Mouse (Mus musculus) lung, postnatal 0 days (tissue): ENCODE data around the gene Dcbld2. TPM values are rescaled to one million over a fixed set of nuclear protein-coding genes. Genes with fewer than 3 reads are reported as not detected.
A peak's percentile ranks its signal among the peaks of the same experiment; 100 is the strongest.

Experiments used
- ATAC-seq: fragments of 200-750 bp; cut with Nextera tagmentation; 2 replicates; pipeline ENCODE4 v1.8.0; 2017; ENCODE audit warnings: moderate library complexity
- DNase-seq: peaks from one replicate; pipeline ENCODE4 v3.0.0-alpha.2; 2016; ENCODE audit warnings: low spot score
- H3K27ac ChIP-seq: fragments of 300-500 bp; sonication (generic); 2 replicates; pipeline ENCODE4 v1.5.1; 2014; ENCODE audit warnings: antibody characterized with exemption, mild to moderate bottlenecking, low read length, mixed read lengths
- H3K27me3 ChIP-seq: fragments of 300-500 bp; sonication (generic); replicated peaks from 2 replicates; pipeline ENCODE4 v1.6.1; 2014; ENCODE audit warnings: low read length, mixed read lengths; ENCODE audit not compliant: insufficient read depth
- H3K36me3 ChIP-seq: fragments of 300-500 bp; sonication (generic); 2 replicates; pipeline ENCODE4 v1.6.1; 2014; ENCODE audit warnings: low read length, mixed read lengths; ENCODE audit not compliant: insufficient read depth
- H3K4me1 ChIP-seq: fragments of 300-500 bp; sonication (generic); 2 replicates; pipeline ENCODE4 v1.6.1; 2014; ENCODE audit warnings: antibody characterized with exemption, low read depth, low read length, mixed read lengths; ENCODE audit not compliant: insufficient read depth
- H3K4me2 ChIP-seq: fragments of 300-500 bp; sonication (generic); replicated peaks from 2 replicates; pipeline ENCODE4 v1.6.1; 2014; ENCODE audit warnings: low read depth, mild to moderate bottlenecking, low read length, moderate library complexity, mixed read lengths
- H3K4me3 ChIP-seq: fragments of 300-500 bp; sonication (generic); 2 replicates; pipeline ENCODE4 v1.5.1; 2014; ENCODE audit warnings: low read depth, low read length
- H3K9ac ChIP-seq: fragments of 300-500 bp; sonication (generic); replicated peaks from 2 replicates; pipeline ENCODE4 v1.6.1; 2014; ENCODE audit warnings: low read depth, mild to moderate bottlenecking
- H3K9me3 ChIP-seq: fragments of 300-500 bp; sonication (generic); 2 replicates; pipeline ENCODE4 v1.6.1; 2016; ENCODE audit warnings: low read length, mixed read lengths
- CTCF ChIP-seq: IDR thresholded peaks from 2 replicates; pipeline ENCODE4 v1.5.1; 2016; ENCODE audit warnings: antibody characterized with exemption, mild to moderate bottlenecking
- EP300 ChIP-seq: IDR thresholded peaks from 2 replicates; pipeline ENCODE4 v1.6.1; 2016; ENCODE audit warnings: antibody characterized with exemption, mild to moderate bottlenecking, control low read depth
- WGBS: fragments of 180-500 bp; shearing (Covaris S2); extraction: QIAGEN DNeasy Blood & Tissue Kit; methylation state at CpG from one replicate; pipeline ENCODE4 v1.1.7; 2014; 5-methylcytosine and 5-hydroxymethylcytosine counted together
- polyA plus RNA-seq: library from polyadenylated mRNA; unstranded; fragments of >200 nt; fragmentation: Nextera tagmentation; extraction: Ambion mirVana; gene quantifications from 2 replicates; pipeline ENCODE4 v1.2.1, GENCODE M21; 2015

The Dcbld2 gene
- polyA plus RNA-seq, 1 experiment from 2014 or later = 3.3 TPM

DNA sequence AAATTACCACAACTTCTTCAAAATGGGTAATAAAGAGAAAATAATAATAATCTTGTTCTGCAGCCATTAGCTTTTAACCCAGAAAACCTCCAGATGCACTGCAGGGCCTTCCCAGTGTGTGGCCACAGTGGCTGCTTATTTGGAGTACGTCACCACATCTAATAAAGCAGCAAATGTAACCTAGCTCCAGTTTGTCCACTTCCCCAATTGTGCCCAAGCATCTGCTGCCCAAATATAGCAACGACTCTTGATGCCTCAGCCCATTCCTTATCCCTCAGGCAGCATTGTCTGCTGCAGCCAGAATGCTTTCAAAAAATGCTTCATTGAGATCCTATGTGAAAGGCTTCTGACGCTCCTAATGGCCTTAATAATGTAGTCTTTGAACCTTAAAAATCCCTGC lies 66.6 kb downstream of the Dcbld2 start:
- Histone ChIP-seq H3K9ac (no peak overlapping the region), H3K4me3 (no peak overlapping the region), H3K4me1 (peaks cover 5% of the 10 kb centered on the region; the same call in 1 of the 2 replicates), H3K9me3 (no peaks in the 10 kb centered on the region), H3K36me3 (peaks cover 20% of the 10 kb centered on the region; the same call in 1 of the 2 replicates), H3K27ac (0 out of 2 replicates have a peak overlapping the region, but pooled peaks have one; percentile 4), H3K4me2 (no peak overlapping the region), H3K27me3 (no peaks in the 10 kb centered on the region)
- TF ChIP-seq EP300 (no peak), CTCF (no peak)
- DNase-seq (peak; percentile 19), ATAC-seq (no peak)
- WGBS = 63% methylated on average over 3 of the region's 3 CpGs

DNA sequence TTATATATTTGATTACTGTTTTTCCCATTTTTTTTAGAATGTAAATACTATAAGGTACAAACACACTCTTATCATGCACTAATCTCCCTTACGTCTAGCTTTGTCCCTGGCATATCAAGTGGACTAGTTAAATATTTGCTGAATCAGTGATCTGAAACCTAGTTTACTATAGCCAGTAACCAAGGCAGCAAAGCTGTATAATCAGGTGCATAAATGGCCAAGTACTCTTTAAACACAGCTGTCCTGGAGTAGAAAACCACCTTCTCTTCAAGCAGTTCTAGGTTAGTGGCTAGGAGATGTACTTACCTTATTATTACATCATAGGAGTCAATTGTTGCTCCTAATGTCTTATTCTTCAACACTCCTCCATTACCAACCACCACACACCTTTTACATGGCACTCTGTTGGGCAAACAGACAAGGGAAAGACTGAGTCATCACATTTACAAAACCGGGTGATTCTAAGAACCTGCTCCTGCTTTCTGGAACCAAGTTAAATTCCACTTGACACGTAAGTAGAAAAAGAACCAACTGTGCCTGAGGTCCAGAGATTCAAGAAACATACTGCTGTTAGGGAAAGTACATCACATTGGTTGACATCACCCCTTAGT lies 67.4 kb downstream of the Dcbld2 start:
- DNase-seq (peak; percentile 71), ATAC-seq (peak; percentile 59)
- Histone ChIP-seq H3K27ac (peak overlapping the region; percentile 79), H3K9me3 (no peaks in the 10 kb centered on the region), H3K9ac (no peak overlapping the region), H3K4me1 (peaks cover 5% of the 10 kb centered on the region; the same call in 1 of the 2 replicates), H3K36me3 (peaks cover 20% of the 10 kb centered on the region; the same call in 1 of the 2 replicates), H3K4me3 (no peak overlapping the region), H3K4me2 (no peak overlapping the region), H3K27me3 (no peaks in the 10 kb centered on the region)
- 62% methylated on average over 3 of the region's 3 CpGs for WGBS
- no peak for TF ChIP-seq CTCF
- TF ChIP-seq EP300 = no peak

DNA sequence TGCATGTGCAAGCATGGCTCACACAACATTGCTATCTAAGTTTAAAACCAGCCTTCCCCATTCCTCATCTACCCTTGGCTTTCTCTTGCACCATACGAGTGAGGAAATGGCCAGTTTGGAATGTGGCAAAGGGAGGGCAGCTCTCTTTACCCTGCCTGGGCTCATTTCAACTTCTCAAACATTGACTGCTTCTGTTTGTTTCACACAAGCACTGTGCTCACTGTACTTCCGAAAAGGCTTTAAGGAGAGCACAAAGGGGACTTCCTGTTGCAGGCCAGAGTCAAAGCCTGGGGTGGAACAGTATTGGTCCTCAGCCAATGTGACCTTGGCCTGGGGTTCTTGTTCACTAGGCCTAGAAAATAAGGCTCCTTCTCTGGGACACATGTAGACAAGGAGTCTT lies 68.1 kb downstream of the Dcbld2 start:
- ATAC-seq (peak; percentile 92), DNase-seq (peak; percentile 90)
- Histone ChIP-seq H3K36me3 (peaks cover 20% of the 10 kb centered on the region; the same call in 1 of the 2 replicates), H3K4me3 (no peak overlapping the region), H3K27ac (peak overlapping the region; percentile 79), H3K4me1 (peaks cover 5% of the 10 kb centered on the region; the same call in 1 of the 2 replicates), H3K9ac (no peak overlapping the region), H3K9me3 (no peaks in the 10 kb centered on the region), H3K27me3 (no peaks in the 10 kb centered on the region), H3K4me2 (no peak overlapping the region)
- 7% methylated on average over 2 of the region's 2 CpGs for WGBS
- TF ChIP-seq EP300 (peak; percentile 57), CTCF (no peak)

DNA sequence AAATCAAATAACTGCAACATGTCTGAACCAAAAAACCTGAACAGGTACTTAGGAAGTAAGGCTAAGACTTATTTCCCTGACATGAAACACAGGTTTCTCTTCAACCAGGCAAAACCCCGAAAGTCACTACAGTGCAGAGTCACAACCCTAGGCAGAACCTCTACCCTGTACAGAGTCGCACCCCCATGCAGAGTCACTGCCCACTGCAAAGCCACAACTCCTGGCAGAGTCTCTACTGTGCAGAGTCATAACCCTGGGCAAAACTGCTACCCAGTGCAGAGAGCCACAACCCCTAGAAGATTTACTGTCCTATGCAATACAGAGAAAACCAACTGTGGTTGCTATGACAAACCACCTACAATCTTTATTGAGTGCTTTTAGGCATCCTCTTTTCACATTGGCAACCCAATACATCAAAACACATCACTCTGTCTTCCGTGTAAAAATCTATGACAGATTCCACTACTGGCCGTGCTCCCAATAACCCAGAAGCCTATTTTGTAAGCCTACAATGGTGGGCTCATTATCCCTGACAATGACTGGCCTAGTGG lies 71.7 kb downstream of the Dcbld2 start:
- 80% methylated on average over 4 of the region's 4 CpGs for whole genome bisulfite sequencing
- no peak overlapping the region for H3K4me2 ChIP-seq
- no peak overlapping the region for H3K4me3 ChIP-seq
- peaks cover 15% of the 10 kb centered on the region; the same call in 1 of the 2 replicates for H3K4me1 ChIP-seq
- no peaks in the 10 kb centered on the region for H3K27me3 ChIP-seq
- no peak for TF ChIP-seq EP300
- no peak overlapping the region for H3K27ac ChIP-seq
- ATAC-seq = no peak
- no peak overlapping the region for H3K9ac ChIP-seq
- H3K36me3 ChIP-seq = peaks cover 5% of the 10 kb centered on the region; the same call in 1 of the 2 replicates
- DNase-seq = no peak
- no peaks in the 10 kb centered on the region for H3K9me3 ChIP-seq

DNA sequence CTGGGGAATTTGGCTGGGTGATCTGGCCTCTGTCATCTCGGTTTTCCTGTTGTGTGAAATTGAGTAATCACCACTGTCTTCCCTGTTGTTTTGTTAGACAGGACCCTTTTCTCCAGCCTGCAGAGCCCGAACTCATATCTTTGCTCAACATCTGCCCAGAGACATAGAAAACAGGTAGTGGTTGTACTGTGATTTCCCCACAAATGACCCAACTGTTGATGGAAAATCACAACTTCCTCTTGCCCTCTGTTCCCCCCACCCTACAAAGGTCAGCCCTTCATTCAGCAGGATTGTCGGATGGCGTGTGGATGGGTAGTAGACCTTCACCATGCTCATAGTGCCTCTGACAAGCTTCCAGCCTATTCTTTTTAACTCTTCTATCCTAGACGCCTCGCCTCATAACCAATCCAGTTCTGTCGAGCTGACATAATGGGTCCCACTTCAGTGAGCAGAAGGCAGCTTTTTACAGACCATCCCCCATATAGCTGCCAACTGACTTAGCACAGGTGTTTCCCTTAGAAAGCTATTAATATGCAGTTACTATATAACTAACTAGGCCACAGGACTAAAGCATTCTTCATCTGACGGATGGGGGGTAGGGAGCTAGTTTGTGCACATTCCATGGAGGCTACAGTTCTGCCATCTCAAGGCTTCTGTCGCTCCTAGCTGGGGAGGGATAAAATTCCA lies 73.1 kb downstream of the Dcbld2 start:
- H3K27ac ChIP-seq = peak overlapping the region; percentile 74

DNA sequence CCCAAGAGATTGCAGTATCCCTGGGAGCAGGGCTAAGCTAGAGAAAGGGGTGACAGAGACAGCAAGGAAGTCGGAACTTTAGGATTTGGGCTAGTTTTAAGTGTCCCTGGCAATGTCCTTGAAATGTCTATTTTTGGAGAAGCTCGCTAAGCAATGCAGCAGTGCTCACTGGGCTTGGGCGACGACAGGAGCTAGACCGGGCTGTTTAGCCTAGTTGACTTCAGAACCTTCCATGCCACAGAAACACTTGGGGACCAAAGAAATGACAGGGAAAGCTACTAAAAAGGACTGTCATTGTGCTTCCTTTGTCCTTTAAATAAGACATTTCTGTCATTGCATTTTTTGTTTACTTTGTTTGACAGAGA lies 73.6 kb downstream of the Dcbld2 start:
- Histone ChIP-seq H3K4me2 (no peak overlapping the region), H3K9me3 (no peaks in the 10 kb centered on the region), H3K36me3 (peaks cover 5% of the 10 kb centered on the region; the same call in 1 of the 2 replicates), H3K27me3 (no peaks in the 10 kb centered on the region), H3K4me1 (peaks cover 10% of the 10 kb centered on the region; the same call in 1 of the 2 replicates), H3K9ac (no peak overlapping the region), H3K27ac (peak overlapping the region; percentile 74), H3K4me3 (no peak overlapping the region)
- ATAC-seq (no peak), DNase-seq (peak; percentile 39)
- 30% methylated on average over 5 of the region's 5 CpGs for WGBS
- TF ChIP-seq EP300 = no peak
- TF ChIP-seq CTCF = no peak

More for the DNA sequence above, 73.1 kb downstream of the Dcbld2 start:
- ATAC-seq = peak; percentile 41
- 46% methylated on average over 9 of the region's 9 CpGs for WGBS
- peaks cover 5% of the 10 kb centered on the region; the same call in 1 of the 2 replicates for H3K36me3 ChIP-seq
- peak; percentile 43 for DNase-seq
- H3K4me1 ChIP-seq = peaks cover 12% of the 10 kb centered on the region; the same call in 1 of the 2 replicates
- H3K4me3 ChIP-seq = no peak overlapping the region
- no peaks in the 10 kb centered on the region for H3K27me3 ChIP-seq
- TF ChIP-seq EP300 = no peak
- no peak for TF ChIP-seq CTCF
- no peak overlapping the region for H3K4me2 ChIP-seq
- H3K9ac ChIP-seq = no peak overlapping the region
- no peaks in the 10 kb centered on the region for H3K9me3 ChIP-seq
